Mouse (Mus musculus) G1E-ER4 (cell line): ENCODE data around the gene Olfr1451. TPM values are rescaled to one million over a fixed set of nuclear protein-coding genes. Genes with fewer than 3 reads are reported as not detected.

Experiments used
- GATA1 ChIP-seq: IDR thresholded peaks from one replicate; pipeline ENCODE4 v1.8.0; 2012; ENCODE audit warnings: low read length, inconsistent platforms
- polyA plus RNA-seq: library from polyadenylated mRNA; stranded (reverse); fragments of >175 nt; gene quantifications from 2 replicates; pipeline ENCODE4 v1.2.3, GENCODE M21; 2012

The Olfr1451 gene
- not detected in 2 replicates for polyA plus RNA-seq

GRCm38 (mm10) chr19:12994714-12995113 lies at the start of gene Olfr1451:
Gene Olfr1451 (plus strand): TSS chr19:12995014.
- no peak for TF ChIP-seq GATA1

GRCm38 (mm10) chr19:12949958-12950357 lies 44.9 kb upstream of the Olfr1451 start, which contains the start of gene Olfr1450:
Gene Olfr1450 (plus strand): TSS chr19:12950258.
- TF ChIP-seq GATA1 = no peak

GRCm38 (mm10) chr19:13028227-13028626 lies 33.4 kb downstream of the Olfr1451 start, which contains the start of gene Olfr1453:
Gene Olfr1453 (minus strand): TSS chr19:13028327.
- no peak for TF ChIP-seq GATA1

Other genes with a start within 250 kb of the Olfr1451 start
- gene Cntf, start 229.4 kb upstream of the Olfr1451 start, polyA plus RNA-seq = 0.08 TPM in 1 of 2 replicates, not detected in the other
- 30.8 and 35.6 TPM in 2 replicates for gene Zfp91, start 198.9 kb upstream of the Olfr1451 start, polyA plus RNA-seq
- gene Lpxn, start 198.8 kb upstream of the Olfr1451 start, polyA plus RNA-seq = 0.04 TPM in 1 of 2 replicates, not detected in the other
- gene Gm5244, start 148.3 kb upstream of the Olfr1451 start, polyA plus RNA-seq = not detected in 2 replicates
- not detected in 2 replicates for gene Olfr1444, start 137.7 kb upstream of the Olfr1451 start, polyA plus RNA-seq
- not detected in 2 replicates for gene Olfr1445, start 111.2 kb upstream of the Olfr1451 start, polyA plus RNA-seq
- gene Olfr1446, start 101.5 kb upstream of the Olfr1451 start, polyA plus RNA-seq = not detected in 2 replicates
- not detected in 2 replicates for gene Olfr1447, start 91.3 kb upstream of the Olfr1451 start, polyA plus RNA-seq
- not detected in 2 replicates for gene Olfr1448, start 70.6 kb upstream of the Olfr1451 start, polyA plus RNA-seq
- gene Olfr1449, start 64.2 kb upstream of the Olfr1451 start, polyA plus RNA-seq = not detected in 2 replicates
- not detected in 2 replicates for gene Olfr1450, start 44.8 kb upstream of the Olfr1451 start, polyA plus RNA-seq
- gene Olfr1453, start 33.3 kb downstream of the Olfr1451 start, polyA plus RNA-seq = not detected in 2 replicates
- gene Olfr1454, start 65.6 kb downstream of the Olfr1451 start, polyA plus RNA-seq = not detected in 2 replicates
- not detected in 2 replicates for gene Olfr1457, start 102.9 kb downstream of the Olfr1451 start, polyA plus RNA-seq
- not detected in 2 replicates for gene Olfr1458, start 111.8 kb downstream of the Olfr1451 start, polyA plus RNA-seq
- gene Olfr1459, start 154.5 kb downstream of the Olfr1451 start, polyA plus RNA-seq = not detected in 2 replicates
- gene Olfr1461, start 168.0 kb downstream of the Olfr1451 start, polyA plus RNA-seq = not detected in 2 replicates
- gene Olfr1462, start 190.7 kb downstream of the Olfr1451 start, polyA plus RNA-seq = not detected in 2 replicates
- not detected in 2 replicates for gene Olfr1463, start 236.3 kb downstream of the Olfr1451 start, polyA plus RNA-seq